Mouse (Mus musculus): Measurements from ENCODE around the gene Plekhf1.

GRCm38 (mm10) chr7:38227181-38227899, 476 bp downstream of the Plekhf1 start:
- TF ChIP-seq POLR2A (IDR thresholded peaks at IDR 0.05; ENCODE audit: control insufficient read depth, low read depth, low read length) (0 out of 2 replicates have a peak, but pooled peaks have one; percentile 12), CTCF (IDR thresholded peaks at IDR 0.05; ENCODE audit: control insufficient read depth, insufficient read depth, insufficient replicate concordance, low read depth, low read length) (no peak)

Measured in testis, adult 2 months (tissue).